8 mouse cellular contexts compared by ENCODE assay signal in genomic region chr10:67004527-67005042, GRCm38 (mm10).
DNase-seq lines count a peak whose midpoint lies in the region; ATAC-seq and TF ChIP-seq lines count a peak whose summit lies in the region.

No protein-coding gene starts in this region.

- no peaks in the 10 kb centered on the region for H3K79me2 ChIP-seq in heart, adult 2 months (replicated peaks; ENCODE audit: control insufficient read depth, insufficient read depth, low read length)

- WGBS in bone marrow, adult 2 months, result under 1% methylated on average over 12 of the region's 12 CpGs
- 12% methylated on average over 12 of the region's 12 CpGs for WGBS in heart, adult 2 months
- WGBS in lung, embryonic 14.5 days, result 3% methylated on average over 12 of the region's 12 CpGs
- WGBS in neural tube, embryonic 14.5 days, result 2% methylated on average over 12 of the region's 12 CpGs

- H3K4me1 ChIP-seq in bone marrow, adult 2 months (ENCODE audit: control insufficient read depth, insufficient read depth, low read length), result no peaks in the 10 kb centered on the region; the same call in 1 of the 2 replicates
- peaks cover 4% of the 10 kb centered on the region for H3K4me1 ChIP-seq in heart, adult 2 months (ENCODE audit: control insufficient read depth, insufficient read depth, low read length)
- H3K4me1 ChIP-seq in lung, embryonic 14.5 days (ENCODE audit: insufficient read depth), result peaks cover 12% of the 10 kb centered on the region
- peaks cover 21% of the 10 kb centered on the region for H3K4me1 ChIP-seq in neural tube, embryonic 14.5 days (ENCODE audit: control insufficient read depth, insufficient read depth, low read length)

- H3K4me2 ChIP-seq in lung, embryonic 14.5 days, result peak overlapping the region; percentile 72
- peak overlapping the region; percentile 59 for H3K4me2 ChIP-seq in neural tube, embryonic 14.5 days (ENCODE audit: low read depth, low read length)

- H3K9me3 ChIP-seq in lung, embryonic 14.5 days (ENCODE audit: low read depth, low read length), result no peaks in the 10 kb centered on the region
- no peaks in the 10 kb centered on the region for H3K9me3 ChIP-seq in neural tube, embryonic 14.5 days (ENCODE audit: control insufficient read depth, low read length)

- peak overlapping the region; percentile 56 for H3K4me3 ChIP-seq in bone marrow, adult 2 months (replicated peaks; ENCODE audit: control insufficient read depth, low read depth, low read length)
- H3K4me3 ChIP-seq in heart, adult 2 months, result peak overlapping the region; percentile 53
- peak overlapping the region; percentile 35 for H3K4me3 ChIP-seq in lung, embryonic 14.5 days (ENCODE audit: low read depth, low read length)
- H3K4me3 ChIP-seq in neural tube, embryonic 14.5 days (ENCODE audit: low read depth, low read length), result peak overlapping the region; percentile 8; the same call in 1 of the 2 replicates

- H3K9ac ChIP-seq in heart, adult 2 months (ENCODE audit: low read depth, low read length), result peak overlapping the region; percentile 41
- 0 out of 2 replicates have a peak overlapping the region, but pooled peaks have one; percentile 5 for H3K9ac ChIP-seq in lung, embryonic 14.5 days
- H3K9ac ChIP-seq in neural tube, embryonic 14.5 days (replicated peaks; ENCODE audit: low read depth, low read length), result no peak overlapping the region

- H3K36me3 ChIP-seq in heart, adult 2 months (ENCODE audit: control insufficient read depth, insufficient read depth, low read length), result no peaks in the 10 kb centered on the region
- H3K36me3 ChIP-seq in lung, embryonic 14.5 days (ENCODE audit: insufficient read depth), result no peaks in the 10 kb centered on the region
- no peaks in the 10 kb centered on the region for H3K36me3 ChIP-seq in neural tube, embryonic 14.5 days (ENCODE audit: control insufficient read depth, insufficient read depth, low read length)

- peak; percentile 21 for DNase-seq in adrenal gland, postnatal 10 days
- no peak for DNase-seq in adrenal gland, postnatal 25 days
- DNase-seq in heart, adult 2 months, result peak in 1 of 2 experiments; percentile 45
- peak; percentile 38 for DNase-seq in kidney, adult 18-20 months
- peak; percentile 65 for DNase-seq in lung, embryonic 14.5 days
- DNase-seq in ovary, adult 18-20 months (ENCODE audit: low spot score), result no peak

- TF ChIP-seq EP300 in heart, adult 2 months (IDR thresholded peaks at IDR 0.05; ENCODE audit: insufficient read depth, low read depth, low read length), result no peak

- ATAC-seq in lung, embryonic 14.5 days (ENCODE audit: insufficient read depth), result no peak
- ATAC-seq in neural tube, embryonic 14.5 days (ENCODE audit: low read depth), result no peak; the same call in 1 of the 2 replicates

- no peak for TF ChIP-seq POLR2A in bone marrow, adult 2 months (IDR thresholded peaks at IDR 0.05; ENCODE audit: borderline replicate concordance, control insufficient read depth, low read depth, low read length)
- TF ChIP-seq POLR2A in heart, adult 2 months (IDR thresholded peaks at IDR 0.05; ENCODE audit: insufficient read depth, low read depth, low read length), result no peak

- intact Hi-C loops in heart, adult 2 months (cut with DNase I), result loop anchor here (1.0 to 5.0 kb wide), 5 partner anchors 20 to 178 kb away; partner anchors contain the start of genes Jmjd1c and Reep3

- no peaks in the 10 kb centered on the region for H3K27me3 ChIP-seq in heart, adult 2 months (ENCODE audit: control insufficient read depth, insufficient read depth, low read length)
- no peaks in the 10 kb centered on the region for H3K27me3 ChIP-seq in lung, embryonic 14.5 days (ENCODE audit: insufficient read depth, low read length)
- no peaks in the 10 kb centered on the region for H3K27me3 ChIP-seq in neural tube, embryonic 14.5 days (ENCODE audit: control insufficient read depth, insufficient read depth, low read length)

- no peak for TF ChIP-seq CTCF in bone marrow, adult 2 months (IDR thresholded peaks at IDR 0.05; ENCODE audit: control insufficient read depth, insufficient read depth, low read length)
- no peak for TF ChIP-seq CTCF in heart, adult 2 months (IDR thresholded peaks at IDR 0.05)
- no peak for TF ChIP-seq CTCF in lung, embryonic 14.5 days (IDR thresholded peaks at IDR 0.05; ENCODE audit: low read depth)

- H3K27ac ChIP-seq in bone marrow, adult 2 months (ENCODE audit: control insufficient read depth, insufficient read depth, low read depth, low read length, poor library complexity), result peak overlapping the region; percentile 64; the same call in 1 of the 2 replicates
- peak overlapping the region; percentile 88 for H3K27ac ChIP-seq in heart, adult 2 months
- H3K27ac ChIP-seq in lung, embryonic 14.5 days (ENCODE audit: low read depth), result peak overlapping the region; percentile 85
- H3K27ac ChIP-seq in neural tube, embryonic 14.5 days (ENCODE audit: low read depth, low read length), result peak overlapping the region; percentile 81

Comparison
In these comparisons a context has a peak if more than half of its experiments do, and no peak if none do; other contexts are left out.
1. DNase-seq: peak in adrenal gland, postnatal 10 days (single experiment), kidney, adult 18-20 months (single experiment) and lung, embryonic 14.5 days (single experiment); none in adrenal gland, postnatal 25 days (single experiment) and ovary, adult 18-20 months (single experiment).
2. Peak in every context shown above with its lines, with median percentiles within 50 percentile points of each other: H3K27ac ChIP-seq and H3K4me3 ChIP-seq.